Mouse (Mus musculus) kidney, embryonic 16.5 days (tissue): Measurements from ENCODE around the gene Wdr20. TPM values are rescaled to one million over a fixed set of nuclear protein-coding genes. Genes with fewer than 3 reads are reported as not detected.
A peak's percentile ranks its signal among the peaks of the same experiment; 100 is the strongest.
"Not testable (repeated sequence)": the region's sequence is repeated elsewhere in the genome, so short reads cannot be mapped to it uniquely, and the experiment has no call there.

ENCODE experiments used
- ATAC-seq: fragments of 200-750 bp; cut with Nextera tagmentation; 2 replicates; pipeline ENCODE4 v1.8.0; 2017; ENCODE audit warnings: moderate TSS enrichment; ENCODE audit not compliant: low FRiP score, low TSS enrichment
- H3K27ac ChIP-seq: fragments of 300-500 bp; sonication (generic); 2 replicates; pipeline ENCODE4 v1.5.1; 2014; ENCODE audit warnings: low read length
- H3K27me3 ChIP-seq: fragments of 300-500 bp; sonication (generic); 2 replicates; pipeline ENCODE4 v1.6.1; 2014; ENCODE audit warnings: low read length, control low read depth, mixed read lengths; ENCODE audit not compliant: insufficient read depth
- H3K36me3 ChIP-seq: fragments of 300-500 bp; sonication (generic); 2 replicates; pipeline ENCODE4 v1.6.1; 2014; ENCODE audit warnings: low read length, control low read depth, mixed read lengths; ENCODE audit not compliant: insufficient read depth
- H3K4me1 ChIP-seq: fragments of 300-500 bp; sonication (generic); 2 replicates; pipeline ENCODE4 v1.6.1; 2014; ENCODE audit warnings: low read length, control low read depth, mixed read lengths; ENCODE audit not compliant: insufficient read depth
- H3K4me2 ChIP-seq: fragments of 300-500 bp; sonication (generic); replicated peaks from 2 replicates; pipeline ENCODE4 v1.6.1; 2014; ENCODE audit warnings: low read depth, low read length
- H3K4me3 ChIP-seq: fragments of 300-500 bp; sonication (generic); 2 replicates; pipeline ENCODE4 v1.5.1; 2014; ENCODE audit warnings: mild to moderate bottlenecking, low read length
- H3K9ac ChIP-seq: fragments of 300-500 bp; sonication (generic); replicated peaks from 2 replicates; pipeline ENCODE4 v1.6.1; 2014; ENCODE audit warnings: low read length
- H3K9me3 ChIP-seq: fragments of 300-500 bp; sonication (generic); 2 replicates; pipeline ENCODE4 v1.6.1; 2016; ENCODE audit warnings: low read length, control low read depth
- whole genome bisulfite sequencing: fragments of 180-500 bp; shearing (Covaris S2); extraction: QIAGEN DNeasy Blood & Tissue Kit; methylation state at CpG from one replicate; pipeline ENCODE4 v1.1.7; 2014; 5-methylcytosine and 5-hydroxymethylcytosine counted together
- polyA plus RNA-seq: library from polyadenylated mRNA; unstranded; fragments of >200 nt; fragmentation: Nextera tagmentation; extraction: Ambion mirVana; gene quantifications from 2 replicates; pipeline ENCODE4 v1.2.1, GENCODE M21; 2015

Wdr20 gene
- polyA plus RNA-seq, 1 experiment from 2014 or later = 24.8 TPM

DNA sequence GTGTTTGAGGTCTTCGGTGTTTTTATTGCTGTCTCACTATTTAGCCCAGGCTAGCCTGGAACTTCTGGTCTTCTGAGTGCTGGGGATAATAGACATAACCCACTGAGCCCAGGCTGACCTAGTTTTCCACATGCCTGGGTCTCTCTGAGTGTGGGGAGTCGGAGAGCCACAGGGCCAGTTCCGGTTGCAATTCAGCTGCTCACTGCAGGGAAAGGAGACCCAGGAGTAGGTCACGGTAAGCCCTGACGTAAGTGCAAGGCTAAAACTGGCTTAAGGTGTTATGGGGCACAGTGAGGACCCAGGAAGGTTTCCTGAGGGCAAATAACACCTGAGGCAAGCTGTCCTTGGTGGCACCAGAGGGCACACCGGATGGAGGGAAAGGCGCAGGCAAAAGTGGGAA is 30.3 kb upstream of the Wdr20 start:
- Histone ChIP-seq H3K36me3 (no peaks in the 10 kb centered on the region), H3K9me3 (no peaks in the 10 kb centered on the region), H3K27me3 (no peaks in the 10 kb centered on the region), H3K4me2 (no peak overlapping the region), H3K27ac (no peak overlapping the region), H3K4me3 (no peak overlapping the region), H3K4me1 (no peaks in the 10 kb centered on the region), H3K9ac (no peak overlapping the region)
- 85% methylated on average over 7 of the region's 7 CpGs for WGBS
- no peak for ATAC-seq

DNA sequence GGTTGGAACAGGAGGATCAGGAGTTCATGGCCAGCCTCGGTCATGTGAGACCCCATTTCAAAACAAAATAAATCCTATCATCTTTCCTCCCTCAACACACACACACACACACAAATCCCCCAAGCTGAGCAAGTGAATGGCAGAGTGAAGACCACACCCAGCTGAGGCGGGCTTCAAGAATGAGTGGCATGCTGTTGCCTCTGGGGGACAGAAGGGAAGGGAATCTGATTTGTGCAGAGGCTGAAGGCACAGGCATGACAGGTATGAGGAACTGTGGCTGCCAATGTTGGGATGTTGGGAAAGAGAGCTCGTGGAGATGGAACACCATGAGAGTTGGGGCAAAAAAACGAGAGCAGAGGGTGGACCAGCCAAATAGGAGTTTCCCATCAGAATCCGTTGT is 26.5 kb upstream of the Wdr20 start:
- H3K9me3 ChIP-seq = no peaks in the 10 kb centered on the region; the same call in 1 of the 2 replicates
- ATAC-seq = no peak
- H3K9ac ChIP-seq = no peak overlapping the region
- no peaks in the 10 kb centered on the region for H3K36me3 ChIP-seq
- no peak overlapping the region for H3K4me3 ChIP-seq
- no peak overlapping the region for H3K4me2 ChIP-seq
- H3K4me1 ChIP-seq = no peaks in the 10 kb centered on the region
- no peak overlapping the region for H3K27ac ChIP-seq
- 67% methylated on average over 5 of the region's 5 CpGs for WGBS
- no peaks in the 10 kb centered on the region for H3K27me3 ChIP-seq

DNA sequence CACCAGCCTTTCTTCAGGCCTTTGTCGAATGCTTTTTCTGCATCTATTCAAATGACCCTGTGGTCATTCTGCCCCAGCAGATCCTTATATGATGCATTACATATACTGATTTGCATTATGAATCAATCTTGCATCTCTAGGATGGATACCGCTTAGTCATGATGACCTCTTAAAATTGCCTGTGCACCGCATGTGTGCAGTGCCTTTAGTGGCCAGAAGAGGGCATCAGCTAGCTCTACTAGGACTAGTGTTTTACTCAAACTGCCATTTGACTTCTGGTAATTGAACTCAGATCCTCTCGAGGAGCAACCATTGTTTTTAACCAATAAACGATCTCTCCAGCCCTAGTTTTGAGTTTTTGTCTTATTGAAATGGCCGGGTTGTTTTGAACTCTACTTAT is 24.0 kb upstream of the Wdr20 start:
- Histone ChIP-seq H3K36me3 (no peaks in the 10 kb centered on the region), H3K4me1 (no peaks in the 10 kb centered on the region), H3K4me3 (no peak overlapping the region), H3K27me3 (no peaks in the 10 kb centered on the region), H3K4me2 (no peak overlapping the region), H3K9ac (no peak overlapping the region), H3K27ac (no peak overlapping the region), H3K9me3 (no peaks in the 10 kb centered on the region; the same call in 1 of the 2 replicates)
- no peak for ATAC-seq
- WGBS = 97% methylated on average over 6 of the region's 6 CpGs

DNA sequence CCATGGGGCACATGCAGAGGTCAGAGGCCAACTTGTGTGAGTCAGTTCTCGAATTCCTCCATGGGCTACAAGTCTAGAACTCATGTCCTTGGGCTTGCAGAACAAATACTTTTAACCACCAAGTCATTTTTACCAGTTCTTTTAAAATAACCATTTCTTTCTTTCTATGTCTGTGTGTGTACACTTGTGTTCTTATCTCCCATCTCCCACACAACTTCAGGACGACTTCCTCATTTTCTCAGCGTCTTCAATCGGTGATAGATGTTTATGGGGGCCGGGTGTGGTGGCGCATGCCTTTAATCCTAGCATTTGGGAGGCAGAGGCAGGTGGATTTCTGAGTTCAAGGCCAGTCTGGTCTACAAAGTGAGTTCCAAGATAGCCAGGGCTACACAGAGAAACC is 23.5 kb upstream of the Wdr20 start:
- Histone ChIP-seq H3K9ac (no peak overlapping the region), H3K4me3 (no peak overlapping the region), H3K36me3 (no peaks in the 10 kb centered on the region), H3K4me2 (no peak overlapping the region), H3K4me1 (no peaks in the 10 kb centered on the region), H3K27ac (no peak overlapping the region), H3K27me3 (no peaks in the 10 kb centered on the region), H3K9me3 (no peaks in the 10 kb centered on the region; the same call in 1 of the 2 replicates)
- no peak for ATAC-seq
- whole genome bisulfite sequencing = 90% methylated on average over 6 of the region's 6 CpGs

DNA sequence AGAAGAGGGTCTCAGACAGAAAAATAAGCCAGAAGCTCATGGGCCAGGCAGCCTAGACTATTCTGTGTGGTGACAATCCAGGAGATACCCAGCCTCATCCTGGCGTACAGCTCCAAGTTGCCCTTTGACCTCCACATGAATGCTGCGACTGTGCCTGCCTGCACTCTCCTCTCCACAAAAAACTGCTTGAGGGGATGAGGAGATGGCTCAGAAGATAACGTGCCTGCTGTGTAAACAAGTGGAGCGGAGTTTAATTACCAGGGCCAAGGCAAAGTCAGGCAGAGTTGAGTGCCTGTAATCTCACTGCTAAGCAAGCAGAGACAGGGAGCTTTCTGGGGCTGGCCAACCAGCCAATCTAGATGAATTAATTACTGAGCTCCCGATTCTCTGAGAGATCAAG is 21.7 kb upstream of the Wdr20 start:
- no peak for ATAC-seq
- no peak overlapping the region for H3K4me2 ChIP-seq
- 9% methylated on average over 5 of the region's 5 CpGs for WGBS

DNA sequence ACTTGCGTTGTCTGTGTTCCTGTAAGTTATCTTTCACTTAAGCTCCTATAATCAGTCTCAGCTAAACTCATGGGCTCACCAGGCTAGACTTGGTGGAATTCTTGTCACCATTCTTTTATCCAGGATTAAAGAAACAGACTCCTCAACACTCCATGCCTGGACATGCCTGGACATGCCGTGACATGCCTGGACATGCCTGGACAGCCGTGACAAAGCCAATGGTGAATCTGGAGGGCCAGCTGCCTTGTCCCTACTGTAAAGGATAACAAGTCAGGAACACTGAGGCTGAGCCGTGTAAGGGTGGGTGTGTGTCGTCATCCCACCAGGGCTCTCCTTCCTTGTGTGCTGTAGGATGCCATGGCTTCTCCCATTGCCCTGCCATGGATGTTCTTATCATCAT is 12.7 kb upstream of the Wdr20 start:
- Histone ChIP-seq H3K9ac (no peak overlapping the region), H3K4me1 (no peaks in the 10 kb centered on the region), H3K27ac (no peak overlapping the region), H3K27me3 (no peaks in the 10 kb centered on the region), H3K4me3 (no peak overlapping the region), H3K36me3 (no peaks in the 10 kb centered on the region), H3K4me2 (no peak overlapping the region), H3K9me3 (no peaks in the 10 kb centered on the region)
- no peak for ATAC-seq
- WGBS = 93% methylated on average over 5 of the region's 5 CpGs

More for the DNA sequence above, 21.7 kb upstream of the Wdr20 start:
- Histone ChIP-seq H3K9ac (no peak overlapping the region), H3K27me3 (no peaks in the 10 kb centered on the region), H3K4me1 (no peaks in the 10 kb centered on the region), H3K9me3 (no peaks in the 10 kb centered on the region; the same call in 1 of the 2 replicates), H3K36me3 (no peaks in the 10 kb centered on the region), H3K4me3 (no peak overlapping the region), H3K27ac (no peak overlapping the region)

DNA sequence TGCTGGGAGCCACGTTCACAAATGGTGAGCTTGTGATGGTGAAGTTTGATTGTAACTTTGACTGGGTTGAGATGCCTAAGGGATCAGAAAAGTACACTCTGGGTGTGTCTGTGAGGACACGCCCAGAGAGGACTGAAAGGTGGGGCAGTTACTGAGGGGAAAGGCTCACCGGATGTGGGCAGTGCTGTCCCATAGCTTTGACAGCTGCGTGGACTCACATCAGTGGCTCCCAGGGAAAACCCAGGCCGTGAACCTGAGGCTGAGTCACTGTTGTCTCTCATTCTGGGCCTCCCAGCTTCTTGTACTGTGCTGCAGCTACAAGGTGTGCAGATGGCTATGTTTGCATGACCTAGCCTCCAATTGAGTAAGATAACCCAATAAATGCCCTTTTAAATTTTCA is 12.3 kb upstream of the Wdr20 start:
- H3K27ac ChIP-seq = no peak overlapping the region

DNA sequence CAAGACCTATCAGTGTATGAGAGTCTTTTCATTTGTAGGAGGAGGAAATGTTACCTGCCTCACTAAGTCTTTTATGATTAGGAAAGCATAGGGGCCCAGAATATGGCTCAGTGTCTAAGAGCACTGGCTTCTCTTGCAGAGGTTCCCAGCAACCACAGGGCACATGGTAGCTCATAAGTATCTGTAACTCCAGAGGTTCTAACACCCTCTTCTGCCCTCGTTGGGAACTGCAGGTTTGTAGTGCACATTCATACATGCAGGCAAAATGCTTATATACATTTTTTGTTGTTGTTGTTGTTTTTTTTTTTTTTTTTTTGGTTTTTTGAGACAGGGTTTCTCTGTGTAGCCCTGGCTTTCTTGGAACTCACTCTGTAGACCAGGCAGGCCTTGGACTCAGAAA is 11.3 kb upstream of the Wdr20 start:
- Histone ChIP-seq H3K4me1 (no peaks in the 10 kb centered on the region), H3K36me3 (no peaks in the 10 kb centered on the region), H3K27ac (no peak overlapping the region), H3K4me2 (no peak overlapping the region), H3K27me3 (no peaks in the 10 kb centered on the region), H3K9me3 (no peaks in the 10 kb centered on the region), H3K4me3 (no peak overlapping the region), H3K9ac (no peak overlapping the region)
- 50% methylated on average over 1 of the region's 1 CpGs for WGBS
- no peak for ATAC-seq

More for the DNA sequence above, 12.3 kb upstream of the Wdr20 start:
- Histone ChIP-seq H3K27me3 (no peaks in the 10 kb centered on the region), H3K4me2 (no peak overlapping the region), H3K4me1 (no peaks in the 10 kb centered on the region), H3K9ac (no peak overlapping the region), H3K9me3 (no peaks in the 10 kb centered on the region), H3K36me3 (no peaks in the 10 kb centered on the region), H3K4me3 (no peak overlapping the region)
- no peak for ATAC-seq
- WGBS = 76% methylated on average over 5 of the region's 5 CpGs

DNA sequence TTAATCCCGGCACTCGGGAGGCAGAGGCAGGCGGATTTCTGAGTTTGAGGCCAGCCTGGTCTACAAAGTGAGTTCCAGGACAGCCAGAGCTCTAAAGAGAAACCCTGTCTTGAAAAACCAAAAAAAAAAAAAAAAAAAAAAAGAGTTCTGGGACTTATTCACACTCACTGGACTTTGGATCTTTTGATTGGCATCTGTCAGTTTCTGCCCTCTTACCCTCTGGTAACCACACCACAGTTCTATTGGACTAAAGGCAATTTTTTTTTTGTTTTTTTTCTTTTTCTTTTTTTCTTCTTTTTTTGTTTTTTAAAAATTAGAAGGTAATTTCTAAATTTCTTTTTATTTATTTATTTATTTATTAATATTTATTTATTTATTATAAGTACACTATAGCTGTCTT is 4.5 kb upstream of the Wdr20 start:
- H3K4me2 ChIP-seq, H3K27ac ChIP-seq, H3K27me3 ChIP-seq, ATAC-seq, H3K9me3 ChIP-seq, H3K4me3 ChIP-seq, H3K4me1 ChIP-seq, H3K36me3 ChIP-seq, H3K9ac ChIP-seq: not testable (repeated sequence)
- 93% methylated on average over 3 of the region's 3 CpGs for WGBS

DNA sequence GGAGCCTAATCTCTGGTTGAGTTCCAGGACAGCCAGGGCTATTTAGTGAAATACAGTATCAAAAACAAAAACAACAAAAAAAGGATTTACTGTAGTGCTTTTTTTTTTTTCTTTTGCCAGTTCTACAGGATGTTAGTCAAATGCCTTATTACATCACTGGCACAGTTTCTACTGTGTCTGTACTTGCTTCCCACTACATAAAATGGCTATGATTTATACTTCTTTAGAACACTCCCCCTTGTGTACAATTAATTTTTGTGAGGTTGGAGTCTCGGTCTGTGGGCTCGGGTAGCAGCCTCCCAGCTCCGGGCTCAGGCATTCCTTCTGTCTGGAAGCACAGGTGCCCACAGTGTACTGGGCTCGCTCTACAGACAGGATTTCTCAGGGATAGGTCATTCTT is 1.1 kb upstream of the Wdr20 start:
- no peaks in the 10 kb centered on the region for H3K36me3 ChIP-seq
- H3K4me2 ChIP-seq = peak overlapping the region; percentile 87
- 4% methylated on average over 4 of the region's 4 CpGs for WGBS
- no peak overlapping the region for H3K27ac ChIP-seq
- no peaks in the 10 kb centered on the region for H3K9me3 ChIP-seq
- H3K4me1 ChIP-seq = peaks cover 20% of the 10 kb centered on the region
- peak overlapping the region; percentile 100 for H3K4me3 ChIP-seq
- ATAC-seq = no peak
- H3K27me3 ChIP-seq = no peaks in the 10 kb centered on the region
- no peak overlapping the region for H3K9ac ChIP-seq
